Mouse (Mus musculus): ENCODE data around the gene Guca1a.
A peak's percentile ranks its signal among the peaks of the same experiment; 100 is the strongest.
"Not testable (repeated sequence)": the region's sequence is repeated elsewhere in the genome, so short reads cannot be mapped to it uniquely, and the experiment has no call there.

Guca1a gene

DNA sequence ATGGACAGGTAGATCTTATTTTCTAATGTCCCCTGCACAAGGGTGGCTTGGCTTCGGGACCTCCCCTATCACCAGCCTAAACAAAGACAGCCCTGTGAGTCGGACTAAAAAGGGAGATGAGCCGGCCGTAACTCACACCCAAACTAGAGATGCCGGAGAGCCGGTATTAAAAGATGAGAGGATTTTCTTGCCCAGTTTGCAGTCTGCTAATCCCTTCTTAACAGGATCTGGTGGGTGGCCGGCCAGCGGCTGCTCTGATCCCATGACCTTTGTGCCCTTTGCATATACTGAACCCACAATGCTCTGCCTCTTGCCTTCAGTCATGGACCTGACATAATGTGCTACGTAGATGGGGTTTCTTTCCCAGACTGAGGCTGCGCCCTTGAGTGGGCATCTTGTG lies at the start of gene Guca1a:
Gene Guca1a (minus strand): TSS at position 134 of the 400 bp plus-strand sequence.
- DNase-seq (ENCODE audit: low spot score) = no peak

DNA sequence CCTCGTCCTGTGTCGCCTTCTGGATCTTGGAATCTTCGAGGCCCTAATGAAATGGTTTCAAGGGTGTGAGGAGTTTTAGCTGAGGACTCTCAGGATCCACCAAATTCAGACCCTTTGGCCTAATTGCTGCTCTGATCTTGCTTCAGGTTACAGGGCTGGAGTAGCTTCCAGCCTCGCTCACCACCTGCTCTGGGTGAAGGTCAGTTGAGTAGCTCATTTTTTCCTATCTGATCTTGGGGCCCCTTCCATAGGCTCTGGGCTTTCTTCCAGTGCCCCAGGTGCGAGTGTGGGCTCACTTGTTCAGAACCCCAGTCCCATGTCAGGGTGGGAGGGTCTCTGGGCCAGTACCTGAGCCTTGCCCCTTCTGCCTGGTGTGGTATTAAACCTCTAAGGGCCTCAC lies 49.0 kb upstream of the Guca1a start:
- DNase-seq (ENCODE audit: low spot score) = no peak

DNA sequence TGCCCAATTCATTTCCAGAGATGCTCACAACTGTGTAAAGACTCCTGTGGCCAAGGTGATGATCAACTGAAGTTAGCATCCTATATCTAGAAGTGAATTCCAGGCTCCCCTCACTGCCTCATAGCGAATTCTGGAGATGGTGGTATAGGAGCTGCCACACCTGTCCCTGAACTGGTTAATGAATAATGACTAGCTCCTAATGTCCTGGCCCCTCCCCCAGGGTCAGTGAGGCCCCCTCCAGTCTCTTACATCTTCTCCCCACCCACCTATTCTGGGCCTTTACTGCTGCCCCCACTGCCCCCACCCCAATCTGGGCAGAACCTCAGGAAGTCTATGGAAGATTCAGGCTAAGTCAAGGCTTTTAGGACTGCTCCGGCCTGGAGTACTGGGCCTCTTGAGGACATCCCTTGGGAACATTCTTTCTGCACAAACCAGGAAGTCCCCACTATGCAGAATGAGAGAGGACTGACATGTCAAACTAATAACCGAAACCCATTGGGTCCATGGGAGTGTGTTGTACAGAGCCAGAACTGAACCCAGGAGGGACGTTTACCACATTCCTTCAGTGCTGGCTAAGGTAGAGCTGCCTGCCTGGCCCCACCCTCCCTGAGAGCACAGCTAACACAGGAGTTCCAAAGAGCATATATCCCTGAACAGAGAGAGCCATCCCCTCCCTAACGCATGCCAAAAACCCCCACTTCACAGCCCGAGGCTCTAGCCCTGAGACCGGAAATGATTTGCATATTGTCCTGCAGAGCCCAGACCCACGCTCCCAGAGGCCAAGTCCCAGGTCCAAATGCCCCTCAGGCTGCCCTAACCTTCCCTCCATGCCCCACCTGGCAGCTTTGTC lies 48.4 kb upstream of the Guca1a start:
- no peak for DNase-seq (ENCODE audit: low spot score)

DNA sequence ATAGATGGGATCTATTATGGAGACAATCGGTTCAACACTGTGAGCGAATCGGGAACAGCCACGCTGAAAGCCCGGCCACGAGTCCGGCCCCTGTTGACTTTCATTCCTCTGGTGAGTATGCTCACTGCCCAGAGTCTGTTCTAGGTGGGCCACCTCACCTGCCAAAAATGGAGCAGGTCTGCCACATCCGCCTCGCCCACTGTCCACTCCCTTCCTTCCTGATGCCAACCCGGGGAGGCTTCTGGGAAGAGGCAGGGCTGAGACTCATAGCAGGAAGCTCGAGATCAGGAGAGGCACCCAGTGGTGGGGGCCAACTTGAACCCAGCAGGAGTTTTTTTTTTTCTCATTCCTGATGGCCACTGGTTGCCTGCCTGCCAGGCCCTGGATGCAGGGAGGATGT lies 46.2 kb upstream of the Guca1a start:
- DNase-seq (ENCODE audit: low spot score) = no peak

DNA sequence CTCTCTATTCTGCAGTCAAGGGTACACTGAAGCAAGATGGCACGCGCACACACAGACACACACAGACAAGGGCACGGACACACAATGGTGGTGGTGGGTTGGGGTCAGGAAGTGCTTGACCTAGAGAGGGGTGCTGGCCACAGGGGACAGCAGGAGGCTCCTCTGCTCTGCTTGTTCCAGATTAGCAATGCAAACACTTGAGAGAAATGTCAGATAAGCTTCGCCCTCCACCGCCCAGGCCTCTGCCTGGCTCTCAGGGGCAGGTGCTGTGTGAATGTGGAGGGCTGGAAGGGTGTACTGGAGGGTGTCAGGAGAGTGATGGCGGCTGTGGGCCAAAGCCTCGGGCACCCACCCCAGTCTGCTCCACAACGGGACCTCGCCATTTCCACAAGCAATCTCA lies 45.6 kb upstream of the Guca1a start:
- DNase-seq (ENCODE audit: low spot score) = no peak

DNA sequence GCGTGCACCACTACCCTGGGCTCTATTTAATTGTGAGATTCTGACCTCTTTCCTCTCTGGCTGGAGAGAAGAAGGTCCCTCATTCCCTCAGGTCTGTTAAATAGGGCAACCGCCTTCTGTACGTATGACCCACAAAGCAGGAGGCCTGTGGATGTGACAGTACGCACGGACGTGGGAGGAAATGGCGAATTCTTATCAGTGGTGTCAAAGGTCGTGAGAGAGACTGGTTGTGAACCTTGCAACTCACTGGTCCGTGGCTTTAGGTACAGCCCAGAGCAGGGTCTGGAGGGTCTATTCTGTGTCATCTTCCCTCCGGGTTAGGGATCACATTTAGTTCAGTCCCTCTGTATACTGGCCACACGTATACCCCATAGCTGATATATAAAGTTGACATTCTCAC lies 45.1 kb upstream of the Guca1a start:
- no peak for DNase-seq (ENCODE audit: low spot score)

DNA sequence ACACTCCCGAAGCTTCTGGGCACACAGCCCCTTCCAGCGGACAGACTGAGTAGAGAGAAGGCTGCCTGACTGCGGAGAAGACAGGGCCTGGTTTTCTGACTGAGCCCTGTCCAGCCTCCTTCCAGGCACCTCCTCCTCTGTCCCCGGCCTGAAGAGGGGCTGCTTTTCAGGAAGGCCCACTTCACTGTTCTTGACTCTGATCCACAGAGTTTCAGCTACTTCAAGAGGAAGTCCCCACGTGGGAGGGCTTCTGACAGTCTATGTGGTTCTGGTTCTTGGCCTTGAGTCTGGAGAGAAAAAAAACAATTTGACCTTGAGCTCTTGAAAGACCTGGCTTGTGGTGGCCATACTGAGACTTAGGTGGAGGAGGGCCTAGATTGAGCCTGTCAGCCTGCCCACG lies 43.7 kb upstream of the Guca1a start:
- DNase-seq (ENCODE audit: low spot score) = no peak

DNA sequence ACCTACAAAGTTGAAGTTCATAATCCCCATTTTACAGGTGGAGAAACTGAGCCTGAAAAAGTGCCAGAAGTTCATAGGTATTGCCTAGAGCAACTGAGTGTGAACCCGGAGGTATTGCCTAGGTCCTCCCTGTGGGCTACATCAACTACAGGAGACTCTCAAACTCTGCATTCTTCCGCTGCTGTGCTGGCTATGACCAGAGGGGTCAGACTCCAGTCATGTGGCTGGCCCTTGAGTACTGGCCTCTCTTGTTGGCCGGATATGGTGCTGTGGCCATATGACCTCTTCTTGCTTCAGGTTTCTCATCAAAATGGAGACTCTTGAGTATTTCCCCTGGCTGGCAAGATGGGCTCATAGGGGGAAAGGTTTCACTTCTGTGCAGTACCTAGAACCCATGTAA lies 41.9 kb upstream of the Guca1a start:
- DNase-seq (ENCODE audit: low spot score) = no peak

DNA sequence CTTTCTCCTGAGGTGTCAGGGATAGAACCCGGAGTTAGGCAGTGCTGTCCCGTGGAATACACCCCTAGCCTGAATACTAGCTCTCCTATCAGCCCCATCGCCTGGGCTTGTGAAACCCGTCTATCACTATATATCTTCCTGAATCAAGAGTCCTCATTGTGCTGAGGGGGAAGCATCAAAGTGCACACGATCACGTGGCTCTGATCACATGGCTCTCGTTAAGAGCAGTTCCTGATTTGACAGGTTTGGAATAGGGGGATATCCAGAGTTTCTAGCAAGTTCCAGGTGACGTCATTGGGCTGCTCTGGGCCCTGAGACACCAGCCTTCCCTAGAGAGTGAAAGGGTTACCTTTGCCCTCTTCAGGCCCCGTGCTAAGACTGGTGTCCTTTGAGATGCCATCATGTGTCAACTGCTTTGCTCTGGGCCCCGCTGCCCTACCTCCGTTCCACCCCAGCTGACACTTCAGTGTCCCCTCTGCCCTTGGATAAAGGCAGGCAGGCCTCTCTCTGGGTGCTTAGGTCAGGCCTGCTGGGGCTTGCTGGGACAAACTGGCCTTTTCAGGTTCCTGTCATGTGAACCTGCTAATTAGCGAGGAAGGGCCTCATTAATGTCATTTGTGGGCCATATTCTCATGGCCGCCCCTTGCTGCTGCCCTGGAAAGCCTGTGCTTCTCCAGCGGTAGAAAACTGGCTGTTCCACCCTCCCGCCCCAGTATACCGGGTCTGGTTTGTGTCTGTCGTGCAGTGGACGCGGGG lies 41.1 kb upstream of the Guca1a start:
- no peak for DNase-seq (ENCODE audit: low spot score)

DNA sequence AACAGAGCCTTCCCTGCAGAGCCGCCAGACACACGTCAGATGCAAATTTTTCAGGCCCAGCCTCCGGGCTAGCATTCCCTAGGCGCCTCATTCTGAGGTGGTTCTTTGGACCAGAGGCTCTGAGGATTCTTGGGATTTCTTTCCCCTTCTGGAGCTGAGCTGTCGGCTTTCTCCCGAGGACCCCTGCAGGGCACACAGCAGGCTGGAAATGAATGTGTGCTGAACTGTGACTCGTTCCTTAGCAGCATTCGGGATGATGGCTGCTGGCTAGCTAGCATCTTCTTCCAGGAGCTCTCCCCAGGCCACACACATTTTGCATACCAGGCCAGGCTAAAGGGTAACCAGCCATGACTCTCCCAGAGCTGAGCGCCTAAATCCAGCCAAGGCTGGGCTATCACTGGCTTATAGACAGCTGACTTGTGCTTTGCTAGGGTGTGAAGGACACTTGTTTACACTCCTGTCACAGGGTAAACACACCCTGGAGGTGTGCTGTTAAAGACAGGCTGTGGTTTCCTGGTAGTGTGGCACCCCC lies 40.0 kb upstream of the Guca1a start:
- DNase-seq (ENCODE audit: low spot score) = no peak

DNA sequence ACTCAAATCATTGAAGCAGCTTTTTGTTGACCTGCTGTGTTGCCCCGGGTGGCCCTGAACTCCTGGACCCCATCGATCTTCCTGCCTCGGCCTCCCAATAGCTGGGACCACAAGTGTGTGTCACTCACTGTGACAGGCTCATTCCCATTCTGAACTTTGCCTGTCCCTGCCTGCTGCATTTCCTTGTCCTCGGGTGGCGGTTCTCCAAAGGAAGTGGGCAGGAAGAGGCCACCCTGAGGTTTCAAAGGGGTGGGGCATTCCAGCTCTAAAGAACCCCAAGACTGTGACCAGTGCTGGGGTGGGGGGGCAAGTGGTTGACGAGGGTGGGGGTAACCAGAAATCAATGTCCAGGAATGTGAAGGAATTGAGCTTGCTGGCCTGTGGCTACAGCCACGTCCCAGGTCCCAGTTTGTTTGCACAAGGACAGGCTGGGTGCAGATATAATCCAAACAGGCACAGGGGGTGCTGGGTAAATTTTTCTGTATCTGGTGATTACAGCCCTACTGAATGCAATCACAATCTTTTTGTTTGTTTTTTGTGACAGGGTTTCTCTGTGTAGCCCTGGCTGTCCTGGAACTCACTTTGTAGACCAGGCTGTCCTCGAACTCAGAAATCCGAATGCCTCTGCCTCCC lies 39.1 kb upstream of the Guca1a start:
- peak; percentile 47 for DNase-seq (ENCODE audit: low spot score)

DNA sequence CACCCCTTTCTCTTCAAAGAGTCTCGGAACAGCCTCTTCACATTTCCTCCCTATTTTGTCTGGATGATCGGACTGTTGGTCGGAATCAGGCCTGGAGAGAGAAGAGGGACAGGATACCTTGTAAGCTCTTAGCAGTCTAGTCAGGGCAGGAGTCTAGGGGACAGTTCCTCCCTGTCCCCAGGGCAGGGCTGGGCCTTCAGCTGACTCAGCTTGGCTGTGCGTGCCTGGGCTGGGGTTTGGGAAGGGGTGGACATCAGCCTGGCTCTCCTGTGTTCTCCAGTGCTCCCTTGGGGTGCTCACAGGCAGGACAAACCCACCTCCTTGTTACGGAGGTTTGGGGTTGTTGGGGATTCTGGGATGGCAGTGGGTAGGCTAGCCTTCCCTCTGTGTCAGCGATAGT lies 38.2 kb upstream of the Guca1a start:
- DNase-seq (ENCODE audit: low spot score) = no peak

DNA sequence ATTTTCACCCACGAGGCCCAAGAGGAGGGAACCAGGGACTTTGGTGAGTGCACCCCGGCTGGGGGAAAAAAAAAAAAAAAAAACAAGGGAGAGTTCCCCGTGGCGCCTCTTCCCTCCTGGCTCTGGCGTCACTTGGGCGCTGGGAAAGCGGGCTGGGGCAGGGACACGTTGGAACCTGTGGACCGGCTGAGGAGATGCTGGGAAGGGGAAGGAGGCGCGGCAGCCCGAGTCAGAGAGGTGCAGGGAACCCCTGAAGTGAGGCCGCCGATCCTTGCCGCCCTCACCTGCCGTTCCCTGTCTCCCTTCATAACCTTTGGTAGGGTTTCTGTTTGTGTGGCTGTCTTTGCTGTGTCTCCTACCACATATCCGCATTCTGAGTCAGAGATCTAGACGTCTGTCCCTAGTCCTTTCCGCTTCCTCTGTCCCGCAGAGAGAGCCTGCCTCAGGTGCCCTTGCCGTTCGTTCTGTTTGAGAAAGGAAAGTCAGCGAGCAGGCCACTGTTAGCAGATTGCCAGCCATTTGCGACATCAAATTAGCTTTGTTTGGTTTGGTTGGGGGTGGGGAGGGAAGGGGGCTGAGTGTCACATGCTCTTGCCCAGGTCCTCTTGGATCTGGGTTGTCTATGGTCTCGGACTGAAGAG lies 36.6 kb upstream of the Guca1a start, which contains the start of gene 1700001C19Rik:
Gene 1700001C19Rik (minus strand): TSS at position 470 of the 641 bp plus-strand sequence.
- DNase-seq (ENCODE audit: low spot score) = peak; percentile 48

DNA sequence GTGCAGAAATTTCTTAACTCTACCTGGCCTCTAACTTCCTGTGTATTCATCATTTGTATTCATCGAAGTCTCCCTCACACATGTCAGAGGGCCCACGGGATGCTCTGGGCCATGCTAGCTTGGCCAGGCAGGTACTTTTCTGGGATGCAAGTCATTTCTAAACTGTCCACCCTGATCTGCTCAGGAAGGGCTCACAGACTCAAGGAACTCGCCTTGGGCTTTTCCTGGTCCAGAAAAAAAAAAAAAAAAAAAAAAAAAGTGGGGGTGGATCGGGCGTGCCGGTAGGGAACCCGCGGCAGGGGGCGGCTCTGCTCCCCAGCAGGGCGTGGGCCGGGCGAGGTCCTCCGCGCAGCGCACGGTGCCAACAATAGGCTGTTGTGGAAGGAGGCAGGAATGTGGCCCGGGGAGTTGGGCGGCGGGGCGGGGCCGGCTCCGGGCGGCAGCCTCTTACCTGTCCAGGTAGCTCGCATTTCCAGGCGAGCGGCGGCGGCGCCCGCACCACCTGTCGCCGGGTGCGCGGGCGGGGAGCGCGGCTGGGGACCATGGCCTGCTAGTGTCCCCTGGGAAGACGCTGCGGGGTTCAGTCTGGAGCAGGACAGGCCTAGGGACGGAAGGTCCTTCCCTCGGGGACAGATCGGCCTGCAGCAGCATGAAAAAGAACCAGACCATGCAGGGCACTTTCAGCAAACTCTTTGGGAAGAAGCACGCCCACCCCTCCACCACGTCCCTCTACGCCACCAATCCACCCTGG lies 35.9 kb upstream of the Guca1a start, which contains the start of gene AI661453:
Gene AI661453 (plus strand): TSS at position 460 of the 751 bp plus-strand sequence.
- DNase-seq (ENCODE audit: low spot score) = peak; percentile 92

DNA sequence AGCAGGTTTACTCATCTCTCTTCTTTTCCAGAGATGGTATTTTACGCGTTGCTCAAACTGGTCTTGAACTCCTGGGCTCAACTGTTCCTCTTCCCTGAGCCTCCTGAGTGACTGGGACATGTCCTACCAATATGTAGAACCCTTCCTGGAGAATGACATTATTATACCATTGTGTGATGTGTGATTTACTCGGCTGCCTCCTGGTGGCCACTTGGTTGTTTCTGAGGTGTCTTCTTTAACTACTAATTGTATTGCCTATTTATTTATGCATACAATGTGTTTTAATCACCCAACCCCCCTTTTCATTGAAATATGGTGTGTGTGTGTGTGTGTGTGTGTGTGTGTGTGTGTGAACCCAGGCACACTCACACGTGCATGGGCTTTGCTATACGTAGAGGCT lies 30.4 kb upstream of the Guca1a start:
- DNase-seq (ENCODE audit: low spot score) = no peak

DNA sequence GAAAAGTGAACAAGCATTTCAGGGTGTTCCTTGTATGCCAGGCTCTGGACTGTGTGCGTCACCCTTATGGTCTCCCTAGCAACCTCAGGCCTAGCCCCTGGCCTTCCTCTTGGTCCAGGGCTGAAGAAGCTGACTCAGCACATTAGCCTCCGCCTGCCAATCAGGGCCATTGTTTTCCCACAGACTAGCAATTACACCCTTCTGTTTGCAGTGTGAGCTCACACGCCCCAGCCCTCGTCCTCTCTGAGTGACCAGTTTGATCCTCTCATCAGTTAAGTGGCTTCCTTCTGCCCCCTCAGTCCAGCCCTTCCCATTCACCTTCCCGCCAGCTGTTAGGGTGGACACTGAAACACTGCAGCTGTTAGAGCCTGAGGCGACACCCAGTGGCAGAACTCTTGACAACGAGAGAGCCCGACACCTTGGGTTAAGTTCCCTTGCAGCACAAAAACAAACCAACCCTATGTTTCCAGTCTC lies 28.5 kb upstream of the Guca1a start:
- peak; percentile 58 for DNase-seq (ENCODE audit: low spot score)

DNA sequence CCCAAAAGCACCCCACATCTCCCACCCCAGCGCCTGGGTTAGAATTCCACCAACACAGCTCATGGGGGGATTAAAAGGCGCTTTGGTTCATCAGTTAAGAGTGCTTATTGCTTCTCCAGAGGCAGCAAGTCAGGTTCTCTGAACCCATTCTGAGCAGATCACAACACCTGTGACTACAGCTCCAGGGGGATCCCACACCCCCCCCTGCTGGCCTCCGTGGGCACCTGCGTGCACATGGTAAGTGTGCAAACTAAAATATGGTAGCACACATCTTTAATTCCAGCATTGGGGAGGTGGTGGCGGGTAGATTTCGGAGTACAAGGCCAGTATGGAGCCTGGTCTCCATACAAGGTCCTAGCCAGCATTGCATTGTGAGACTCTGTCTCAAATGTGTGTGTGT lies 26.9 kb upstream of the Guca1a start:
- DNase-seq (ENCODE audit: low spot score) = no peak

DNA sequence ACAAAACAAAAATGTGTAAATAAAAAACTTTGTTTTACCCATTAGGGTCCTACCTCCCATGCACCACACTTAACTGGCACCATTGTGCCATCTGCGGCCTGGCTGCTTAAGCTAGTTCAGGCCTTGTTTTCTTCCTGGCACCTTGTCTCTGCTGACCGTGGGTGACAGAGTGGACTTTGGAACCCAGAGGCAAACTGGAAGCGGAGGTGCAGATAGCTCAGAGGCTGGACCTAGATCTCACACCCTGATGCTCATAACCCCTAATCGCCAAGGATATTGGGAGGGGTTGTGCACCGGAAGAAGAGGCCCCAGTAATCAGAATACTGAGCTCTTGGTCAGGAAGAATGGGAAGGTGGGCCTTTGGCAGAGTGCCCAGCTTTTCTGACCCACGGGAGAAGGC lies 23.8 kb upstream of the Guca1a start:
- no peak for DNase-seq (ENCODE audit: low spot score)

DNA sequence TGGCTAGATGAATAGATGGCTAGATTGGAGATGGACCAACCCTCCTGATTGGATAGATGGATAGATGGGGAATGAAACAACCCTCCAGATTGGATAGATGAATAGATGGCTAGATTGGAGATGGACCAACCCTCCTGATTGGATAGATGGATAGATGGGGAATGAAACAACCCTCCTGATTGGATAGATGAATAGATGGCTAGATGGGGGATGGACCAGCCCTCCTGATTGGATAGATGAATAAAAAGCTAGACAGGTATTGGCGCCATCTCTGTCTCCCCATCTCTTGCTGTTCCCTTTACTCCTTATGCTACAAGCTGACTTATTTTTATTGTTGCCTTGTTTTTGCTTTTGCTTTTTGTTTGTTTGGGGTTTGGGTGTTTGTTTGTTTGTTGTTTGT lies 22.2 kb upstream of the Guca1a start:
- not testable (repeated sequence) for DNase-seq (ENCODE audit: low spot score)

DNA sequence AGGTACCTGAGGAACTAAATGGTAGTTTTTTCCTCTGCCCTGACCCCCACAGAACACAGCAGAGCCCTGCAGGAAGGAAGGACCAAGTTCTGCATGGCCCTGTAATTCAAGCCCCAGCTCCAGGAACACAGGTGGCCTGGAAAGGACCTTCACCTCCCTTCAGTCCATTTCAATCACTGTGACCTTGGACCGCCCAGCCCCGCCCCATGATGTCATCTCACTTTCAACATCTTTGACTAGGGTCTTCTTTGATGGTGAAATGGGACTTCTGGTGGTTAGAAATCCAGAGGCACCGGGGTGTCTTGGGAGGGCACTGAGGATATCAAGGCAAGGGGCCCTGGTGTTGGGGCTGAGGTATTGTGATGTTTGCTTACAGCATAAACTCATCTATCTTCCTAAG lies 21.2 kb upstream of the Guca1a start:
- no peak for DNase-seq (ENCODE audit: low spot score)

DNA sequence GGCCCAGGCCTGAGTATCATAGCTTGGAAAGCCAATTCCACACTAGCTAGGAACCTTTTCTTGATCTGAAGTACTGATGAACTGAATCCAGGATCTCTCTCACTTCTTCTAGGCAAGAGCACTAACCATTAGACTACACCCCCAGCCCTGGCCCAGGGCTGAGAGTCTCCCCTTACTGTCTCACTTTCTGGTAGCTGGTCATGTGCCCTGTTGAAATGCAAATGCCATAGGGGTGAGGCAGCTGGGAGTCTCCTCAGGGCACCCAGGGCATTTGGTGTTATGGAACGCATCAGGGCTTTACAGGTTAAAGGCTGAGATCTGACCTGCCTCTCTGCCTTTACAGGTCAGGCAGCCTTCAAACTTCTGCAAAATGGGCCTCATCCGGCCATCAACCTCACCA lies 19.8 kb upstream of the Guca1a start:
- DNase-seq (ENCODE audit: low spot score) = no peak

Measured in urinary bladder, postnatal 14 days (tissue).